8 mouse cellular contexts compared by ENCODE assay signal in the genomic region with DNA sequence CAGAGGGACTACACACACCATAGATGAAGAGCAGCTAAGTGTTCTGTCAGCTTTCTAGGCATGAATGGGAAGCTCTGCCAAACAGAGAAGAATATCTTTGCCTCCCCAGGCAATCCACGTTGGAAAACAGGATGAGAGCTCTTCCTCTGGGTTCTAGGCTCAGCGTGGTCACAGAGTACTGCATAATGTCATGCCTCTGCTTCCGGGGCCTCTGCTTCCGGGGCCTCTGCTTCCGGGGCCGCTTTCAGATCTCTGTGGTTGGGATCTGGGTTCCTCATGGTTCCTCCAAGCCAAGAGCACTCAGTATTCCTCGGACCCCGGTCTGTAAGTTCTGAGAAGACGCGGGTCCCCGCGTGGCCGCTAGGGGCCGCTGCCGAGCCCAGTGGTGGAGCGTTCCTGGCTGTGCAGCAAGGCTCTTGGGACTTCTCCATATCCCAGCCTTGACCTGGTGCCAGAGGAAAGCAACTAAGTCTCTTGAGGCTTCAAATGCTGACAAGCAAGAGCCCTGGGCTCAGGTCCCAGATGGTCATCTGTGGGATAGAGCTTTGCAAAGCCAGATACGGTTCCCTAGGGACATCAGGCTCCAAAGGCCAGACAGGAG. TPM values are rescaled to one million over a fixed set of nuclear protein-coding genes. Genes with fewer than 3 reads are reported as not detected.
DNase-seq lines count a peak whose midpoint lies in the region; ATAC-seq and TF ChIP-seq lines count a peak whose summit lies in the region.

No protein-coding gene starts in this region.

- 23% methylated on average over 17 of the region's 17 CpGs for WGBS in embryonic facial prominence, embryonic 14.5 days
- 21% methylated on average over 17 of the region's 17 CpGs for WGBS in heart, embryonic 14.5 days
- 14% methylated on average over 17 of the region's 17 CpGs for WGBS in liver, postnatal 0 days (ENCODE audit: insufficient replicate concordance)
- 26% methylated on average over 17 of the region's 17 CpGs for WGBS in neural tube, embryonic 13.5 days

- H3K9ac ChIP-seq in embryonic facial prominence, embryonic 14.5 days (ENCODE audit: low read depth, low read length) = no peak overlapping the region
- no peak overlapping the region for H3K9ac ChIP-seq in heart, embryonic 14.5 days (ENCODE audit: low read length)
- H3K9ac ChIP-seq in liver, postnatal 0 days (replicated peaks) = no peak overlapping the region
- no peak overlapping the region for H3K9ac ChIP-seq in neural tube, embryonic 13.5 days

- peak; percentile 49 for DNase-seq in CD4-positive helper T cell, adult 2 months (ENCODE audit: low read depth, low spot score)
- peak; percentile 93 for DNase-seq in adrenal gland, postnatal 36 days
- DNase-seq in embryonic facial prominence, embryonic 14.5 days (ENCODE audit: low spot score) = peak; percentile 70
- peak; percentile 93 for DNase-seq in kidney, postnatal 10 days
- peak; percentile 79 for DNase-seq in liver, postnatal 0 days

- TF ChIP-seq CTCF in liver, postnatal 0 days (IDR thresholded peaks at IDR 0.05; ENCODE audit: low read depth) = peak; percentile 91
- TF ChIP-seq CTCF in testis, adult 2 months (IDR thresholded peaks at IDR 0.05; ENCODE audit: control insufficient read depth, insufficient read depth, insufficient replicate concordance, low read depth, low read length) = peak; percentile 97

- no peaks in the 10 kb centered on the region for H3K36me3 ChIP-seq in embryonic facial prominence, embryonic 14.5 days (ENCODE audit: control insufficient read depth, insufficient read depth, low read length)
- H3K36me3 ChIP-seq in heart, embryonic 14.5 days (ENCODE audit: control insufficient read depth, insufficient read depth, low read length) = no peaks in the 10 kb centered on the region
- H3K36me3 ChIP-seq in liver, postnatal 0 days (replicated peaks; ENCODE audit: insufficient read depth, low read length) = no peaks in the 10 kb centered on the region
- no peaks in the 10 kb centered on the region for H3K36me3 ChIP-seq in neural tube, embryonic 13.5 days
- H3K36me3 ChIP-seq in testis, adult 2 months (ENCODE audit: control insufficient read depth, insufficient read depth, low read length) = no peaks in the 10 kb centered on the region

- no peaks in the 10 kb centered on the region; the same call in 1 of the 2 replicates for H3K4me1 ChIP-seq in embryonic facial prominence, embryonic 14.5 days (ENCODE audit: control insufficient read depth, insufficient read depth, low read length)
- peaks cover 13 to 17% of the 10 kb centered on the region in 2 experiments; a peak in 3 of 4 replicates for H3K4me1 ChIP-seq in heart, embryonic 14.5 days (ENCODE audit: control insufficient read depth in 2 of 2, insufficient read depth in 2 of 2, low read length in 2 of 2)
- no peaks in the 10 kb centered on the region for H3K4me1 ChIP-seq in liver, postnatal 0 days (ENCODE audit: insufficient read depth)
- peaks cover 19% of the 10 kb centered on the region for H3K4me1 ChIP-seq in neural tube, embryonic 13.5 days (replicated peaks)
- H3K4me1 ChIP-seq in testis, adult 2 months (ENCODE audit: control insufficient read depth, insufficient read depth, low read length) = peaks cover 10% of the 10 kb centered on the region

- H3K9me3 ChIP-seq in embryonic facial prominence, embryonic 14.5 days (ENCODE audit: control insufficient read depth, low read length) = no peaks in the 10 kb centered on the region
- no peaks in the 10 kb centered on the region for H3K9me3 ChIP-seq in heart, embryonic 14.5 days (ENCODE audit: control insufficient read depth, low read length)
- H3K9me3 ChIP-seq in liver, postnatal 0 days (ENCODE audit: low read length) = no peaks in the 10 kb centered on the region
- no peaks in the 10 kb centered on the region for H3K9me3 ChIP-seq in neural tube, embryonic 13.5 days

- no peak overlapping the region for H3K27ac ChIP-seq in embryonic facial prominence, embryonic 14.5 days (replicated peaks; ENCODE audit: low read depth, low read length)
- no peak overlapping the region for H3K27ac ChIP-seq in heart, embryonic 14.5 days (replicated peaks in 1 of 2; ENCODE audit: control insufficient read depth in 1 of 2, insufficient read depth in 1 of 2, low read depth in 2 of 2, low read length in 2 of 2)
- H3K27ac ChIP-seq in liver, postnatal 0 days (ENCODE audit: low read depth) = no peak overlapping the region
- no peak overlapping the region for H3K27ac ChIP-seq in neural tube, embryonic 13.5 days (replicated peaks)
- H3K27ac ChIP-seq in testis, adult 2 months (ENCODE audit: control insufficient read depth, insufficient read depth, low read depth, low read length) = no peak overlapping the region; the same call in 1 of the 2 replicates

- TF ChIP-seq POLR2A in testis, adult 2 months (IDR thresholded peaks at IDR 0.05; ENCODE audit: control insufficient read depth, low read depth, low read length) = no peak

- H3K4me2 ChIP-seq in embryonic facial prominence, embryonic 14.5 days (ENCODE audit: low read depth, low read length) = no peak overlapping the region
- H3K4me2 ChIP-seq in heart, embryonic 14.5 days (ENCODE audit: low read length) = no peak overlapping the region
- H3K4me2 ChIP-seq in liver, postnatal 0 days (ENCODE audit: low read depth, low read length) = no peak overlapping the region
- no peak overlapping the region for H3K4me2 ChIP-seq in neural tube, embryonic 13.5 days

- H3K4me3 ChIP-seq in embryonic facial prominence, embryonic 14.5 days (ENCODE audit: low read depth, low read length) = no peak overlapping the region
- H3K4me3 ChIP-seq in heart, embryonic 14.5 days (ENCODE audit: control insufficient read depth in 1 of 2, insufficient read depth in 1 of 2, low read depth in 1 of 2, low read length in 2 of 2) = no peak overlapping the region
- H3K4me3 ChIP-seq in liver, postnatal 0 days (ENCODE audit: low read depth, low read length) = no peak overlapping the region
- H3K4me3 ChIP-seq in neural tube, embryonic 13.5 days = no peak overlapping the region
- H3K4me3 ChIP-seq in testis, adult 2 months (ENCODE audit: control insufficient read depth, low read depth, low read length) = no peak overlapping the region

- TF ChIP-seq EP300 in liver, postnatal 0 days (IDR thresholded peaks at IDR 0.05; ENCODE audit: low read depth) = no peak

- ATAC-seq in embryonic facial prominence, embryonic 14.5 days (ENCODE audit: low read depth) = peak; percentile 55; the same call in 1 of the 2 replicates
- ATAC-seq in heart, embryonic 14.5 days (ENCODE audit: insufficient number of reproducible peaks, insufficient read depth, low FRiP score, low read depth) = peak; percentile 33; the same call in 1 of the 2 replicates
- 0 out of 2 replicates have a peak, but pooled peaks have one; percentile 25 for ATAC-seq in liver, postnatal 0 days
- ATAC-seq in neural tube, embryonic 13.5 days (ENCODE audit: low read depth) = 0 out of 2 replicates have a peak, but pooled peaks have one; percentile 15

- no peaks in the 10 kb centered on the region for H3K27me3 ChIP-seq in embryonic facial prominence, embryonic 14.5 days (replicated peaks; ENCODE audit: control insufficient read depth, insufficient read depth, low read length)
- 0 out of 2 replicates have a peak, but pooled peaks cover 4% of the 10 kb centered on the region for H3K27me3 ChIP-seq in heart, embryonic 14.5 days (ENCODE audit: control insufficient read depth, insufficient read depth, low read length)
- H3K27me3 ChIP-seq in liver, postnatal 0 days (ENCODE audit: insufficient read depth, low read length) = no peaks in the 10 kb centered on the region
- H3K27me3 ChIP-seq in neural tube, embryonic 13.5 days = no peaks in the 10 kb centered on the region
- no peaks in the 10 kb centered on the region for H3K27me3 ChIP-seq in testis, adult 2 months (ENCODE audit: control insufficient read depth, insufficient read depth, low read length)

RNA-seq across cellular contexts. Expression of a gene that starts 26.8 kb away (rescaled TPM):
- total RNA-seq in adrenal gland, postnatal 36 days (2021) = 10 to 100 TPM; 27.5 to 80.0 TPM
- 31.2 and 31.6 TPM in 2 replicates for polyA plus RNA-seq in embryonic facial prominence, embryonic 14.5 days (2014; fragmentation: Nextera tagmentation; extraction: Ambion mirVana)
- 8.0 and 12.0 TPM in 2 replicates for polyA plus RNA-seq in heart, embryonic 14.5 days (2014; fragmentation: Nextera tagmentation; extraction: Ambion mirVana)
- polyA plus RNA-seq in liver, postnatal 0 days (2015; fragmentation: Nextera tagmentation; extraction: Ambion mirVana) = 0.28 and 0.50 TPM in 2 replicates
- polyA plus RNA-seq in neural tube, embryonic 13.5 days (2015; fragmentation: Nextera tagmentation; extraction: Ambion mirVana) = 5.2 and 5.9 TPM in 2 replicates
- polyA plus RNA-seq in testis, adult 2 months (2012; rRNA removed) = 30.0 and 34.7 TPM in 2 replicates
